Mouse (Mus musculus): ENCODE measurements around the gene Rcc1l.

- TF ChIP-seq CTCF (IDR thresholded peaks at IDR 0.05; ENCODE audit: low read depth): no peak
- TF ChIP-seq EP300 (IDR thresholded peaks at IDR 0.05; ENCODE audit: low read depth): no peak
These were observed at the start of gene Rcc1l for GRCm38 (mm10) chr5:134176169-134176881.
